In genomic region chr8:12651246-12651645, GRCm38 (mm10) we compare ENCODE assay signal across 24 mouse cellular contexts. TPM values are rescaled to one million over a fixed set of nuclear protein-coding genes. Genes with fewer than 3 reads are reported as not detected.
DNase-seq lines count a peak whose midpoint lies in the region; ATAC-seq and TF ChIP-seq lines count a peak whose summit lies in the region.
"Had no signal": no experiment of that assay in that cellular context is flagged by ENCODE, and none has a peak within 500 bp of the region (broad histone marks: within the 10 kb centered on the region; RNA-seq: fewer than 3 reads in every experiment).

No protein-coding gene starts in this region.

- no peak for ATAC-seq in liver, embryonic 12.5 days
- no peak for ATAC-seq in midbrain, postnatal 0 days (ENCODE audit: low FRiP score)
- no peak for ATAC-seq in midbrain, embryonic 11.5 days (ENCODE audit: low FRiP score)
- ATAC-seq: forebrain, embryonic 13.5 days; hindbrain, embryonic 16.5 days; midbrain, embryonic 16.5 days had no signal

- H3K79me2 ChIP-seq in liver, adult 2 months (ENCODE audit: control insufficient read depth, insufficient read depth, low read length) = no peaks in the 10 kb centered on the region

- H3K4me1 ChIP-seq in kidney, adult 2 months (ENCODE audit: control insufficient read depth, insufficient read depth, low read length) = peaks cover 4% of the 10 kb centered on the region; the same call in 1 of the 2 replicates
- no peaks in the 10 kb centered on the region for H3K4me1 ChIP-seq in liver, adult 2 months (ENCODE audit: control insufficient read depth, insufficient read depth, low read length)
- peaks cover 4% of the 10 kb centered on the region; the same call in 1 of the 2 replicates for H3K4me1 ChIP-seq in liver, embryonic 12.5 days
- no peaks in the 10 kb centered on the region for H3K4me1 ChIP-seq in midbrain, postnatal 0 days (ENCODE audit: insufficient read depth, low read length)
- no peaks in the 10 kb centered on the region for H3K4me1 ChIP-seq in midbrain, embryonic 11.5 days (ENCODE audit: control insufficient read depth, insufficient read depth, low read length)
- H3K4me1 ChIP-seq: forebrain, embryonic 13.5 days; neural tube, embryonic 15.5 days had no signal

- H3K4me2 ChIP-seq in liver, embryonic 12.5 days = no peak overlapping the region
- H3K4me2 ChIP-seq in midbrain, postnatal 0 days (ENCODE audit: low read depth, low read length, poor library complexity, severe bottlenecking) = no peak overlapping the region
- no peak overlapping the region for H3K4me2 ChIP-seq in midbrain, embryonic 11.5 days
- H3K4me2 ChIP-seq: forebrain, embryonic 13.5 days; liver, embryonic 15.5 days; neural tube, embryonic 15.5 days had no signal

- no peaks in the 10 kb centered on the region for H3K27me3 ChIP-seq in kidney, adult 2 months (replicated peaks; ENCODE audit: control insufficient read depth, insufficient read depth, low read length)
- H3K27me3 ChIP-seq in liver, adult 2 months (ENCODE audit: control insufficient read depth, insufficient read depth, low read length) = no peaks in the 10 kb centered on the region
- H3K27me3 ChIP-seq in liver, embryonic 12.5 days (replicated peaks) = no peaks in the 10 kb centered on the region
- H3K27me3 ChIP-seq in midbrain, postnatal 0 days (ENCODE audit: insufficient read depth, low read length) = no peaks in the 10 kb centered on the region
- H3K27me3 ChIP-seq in midbrain, embryonic 11.5 days (ENCODE audit: control insufficient read depth, insufficient read depth, low read length) = no peaks in the 10 kb centered on the region
- H3K27me3 ChIP-seq: forebrain, embryonic 13.5 days; liver, embryonic 15.5 days; neural tube, embryonic 15.5 days had no signal

- peaks cover 5% of the 10 kb centered on the region; the same call in 1 of the 2 replicates for H3K36me3 ChIP-seq in kidney, adult 2 months (ENCODE audit: control insufficient read depth, insufficient read depth, low read length)
- H3K36me3 ChIP-seq in liver, adult 2 months (ENCODE audit: control insufficient read depth, insufficient read depth, low read length) = peaks cover 35% of the 10 kb centered on the region
- H3K36me3 ChIP-seq in liver, embryonic 12.5 days = peaks cover 99% of the 10 kb centered on the region
- peaks cover 67% of the 10 kb centered on the region for H3K36me3 ChIP-seq in midbrain, postnatal 0 days (ENCODE audit: insufficient read depth, low read length)
- peaks cover 23% of the 10 kb centered on the region for H3K36me3 ChIP-seq in midbrain, embryonic 11.5 days (ENCODE audit: control insufficient read depth, insufficient read depth, low read length)

- no peak overlapping the region for H3K4me3 ChIP-seq in gastrocnemius, adult 2 months
- no peak overlapping the region for H3K4me3 ChIP-seq in kidney, adult 2 months (ENCODE audit: insufficient read depth, low read depth, low read length)
- no peak overlapping the region for H3K4me3 ChIP-seq in liver, adult 2 months (ENCODE audit: insufficient read depth, low read depth, low read length)
- no peak overlapping the region for H3K4me3 ChIP-seq in liver, embryonic 12.5 days
- H3K4me3 ChIP-seq in midbrain, postnatal 0 days (ENCODE audit: low read depth, low read length) = no peak overlapping the region
- H3K4me3 ChIP-seq in midbrain, embryonic 11.5 days (ENCODE audit: low read depth, low read length) = no peak overlapping the region
- H3K4me3 ChIP-seq: forebrain, embryonic 13.5 days; liver, embryonic 15.5 days; neural tube, embryonic 15.5 days had no signal

- H3K27ac ChIP-seq in gastrocnemius, adult 2 months = no peak overlapping the region
- no peak overlapping the region for H3K27ac ChIP-seq in kidney, adult 2 months (ENCODE audit: insufficient read depth, low read depth, low read length)
- no peak overlapping the region for H3K27ac ChIP-seq in liver, adult 2 months (replicated peaks; ENCODE audit: insufficient read depth, low read depth, low read length)
- no peak overlapping the region for H3K27ac ChIP-seq in liver, embryonic 12.5 days
- no peak overlapping the region for H3K27ac ChIP-seq in midbrain, postnatal 0 days (ENCODE audit: low read depth, low read length)
- H3K27ac ChIP-seq in midbrain, embryonic 11.5 days (ENCODE audit: low read depth, low read length) = no peak overlapping the region
- H3K27ac ChIP-seq: forebrain, embryonic 13.5 days; liver, embryonic 15.5 days; neural tube, embryonic 15.5 days had no signal

- TF ChIP-seq POLR2A in kidney, adult 2 months (IDR thresholded peaks at IDR 0.05; ENCODE audit: low read depth, low read length) = no peak
- TF ChIP-seq POLR2A in liver, adult 2 months (IDR thresholded peaks at IDR 0.05; ENCODE audit: extremely low read depth, insufficient read depth, low read length) = no peak

- TF ChIP-seq CTCF in gastrocnemius, adult 2 months (IDR thresholded peaks at IDR 0.05) = peak; percentile 39
- TF ChIP-seq CTCF in kidney, adult 2 months (conservative IDR thresholded peaks at IDR 0.05; ENCODE audit: insufficient read depth, insufficient read length, low read depth, low read length) = peak; percentile 40; the same call in 1 of the 2 replicates
- peak; percentile 25; the same call in 1 of the 2 replicates for TF ChIP-seq CTCF in liver, adult 2 months (IDR thresholded peaks at IDR 0.05; ENCODE audit: low read depth, low read length)
- TF ChIP-seq CTCF in midbrain, postnatal 0 days (IDR thresholded peaks at IDR 0.05) = peak; percentile 42; the same call in 1 of the 2 replicates

- WGBS in kidney, adult 2 months = 68% methylated on average over 4 of the region's 4 CpGs
- 93% methylated on average over 4 of the region's 4 CpGs for WGBS in liver, adult 2 months
- WGBS in liver, embryonic 12.5 days (ENCODE audit: insufficient replicate concordance) = 83% methylated on average over 4 of the region's 4 CpGs
- WGBS in midbrain, postnatal 0 days = 88% methylated on average over 4 of the region's 4 CpGs
- WGBS in midbrain, embryonic 11.5 days = 86% methylated on average over 4 of the region's 4 CpGs

- no peak for DNase-seq in gastrocnemius, adult 2 months
- DNase-seq in gastrocnemius, postnatal 4 days (ENCODE audit: low spot score in 2 of 2) = no peak
- no peak for DNase-seq in kidney, adult 2 months
- DNase-seq in kidney, postnatal 14 days = no peak
- DNase-seq in liver, adult 2 months (ENCODE audit: extremely low read depth, low read depth, low spot score) = no peak
- no peak for DNase-seq in midbrain, postnatal 0 days (ENCODE audit: low spot score)
- no peak for DNase-seq in midbrain, embryonic 11.5 days (ENCODE audit: low spot score, missing footprints)
- DNase-seq: adrenal gland, postnatal 14 days; cerebellum, adult 8-10 months; cerebellum, postnatal 36 days; gastrocnemius, postnatal 10 days; heart, adult 11 months; kidney, adult 11 months; left cerebral cortex, postnatal 4 days; lung, postnatal 4 days; right cerebral cortex, adult 18-20 months; right cerebral cortex, postnatal 4 days; thymus, postnatal 25 days had no signal

- H3K9ac ChIP-seq in liver, adult 2 months (ENCODE audit: low read depth, low read length) = no peak overlapping the region
- H3K9ac ChIP-seq in liver, embryonic 12.5 days = no peak overlapping the region
- no peak overlapping the region for H3K9ac ChIP-seq in midbrain, postnatal 0 days (replicated peaks; ENCODE audit: low read length, poor library complexity, severe bottlenecking)
- H3K9ac ChIP-seq in midbrain, embryonic 11.5 days (ENCODE audit: low read length) = no peak overlapping the region
- H3K9ac ChIP-seq: forebrain, embryonic 13.5 days; liver, embryonic 15.5 days; neural tube, embryonic 15.5 days had no signal

- intact Hi-C loops in gastrocnemius, adult 2 months (cut with DNase I) = no loop called here

- no peaks in the 10 kb centered on the region for H3K9me3 ChIP-seq in liver, embryonic 12.5 days (replicated peaks)
- H3K9me3 ChIP-seq in midbrain, postnatal 0 days (ENCODE audit: low read length) = no peaks in the 10 kb centered on the region
- H3K9me3 ChIP-seq in midbrain, embryonic 11.5 days (ENCODE audit: control insufficient read depth, low read length) = no peaks in the 10 kb centered on the region
- H3K9me3 ChIP-seq: forebrain, embryonic 13.5 days; liver, embryonic 15.5 days; neural tube, embryonic 15.5 days had no signal

RNA-seq across cellular contexts. Expression of gene Tubgcp3, which starts 20.8 kb away (rescaled TPM):
- total RNA-seq in gastrocnemius, adult 2 months (2021) = 1 to 10 TPM; 8.6 to 8.9 TPM
- 10 to 100 TPM; 22.3 to 22.7 TPM for total RNA-seq in gastrocnemius, postnatal 4 days (2021)
- 28.4 and 36.4 TPM in 2 replicates for polyA plus RNA-seq in kidney, adult 2 months (2012; rRNA removed)
- 12.8 and 19.1 TPM in 2 replicates for total RNA-seq in liver, adult 2 months (2014; rRNA removed)
- 14.4 and 21.9 TPM in 2 replicates for polyA plus RNA-seq in liver, adult 2 months (2012; rRNA removed)
- 38.7 TPM in 2 replicates for polyA plus RNA-seq in liver, embryonic 12.5 days (2016; fragmentation: Nextera tagmentation; extraction: Ambion mirVana)
- total RNA-seq in midbrain, postnatal 0 days (2014; rRNA removed) = 36.1 and 41.7 TPM in 2 replicates
- polyA plus RNA-seq in midbrain, postnatal 0 days (2015; fragmentation: Nextera tagmentation; extraction: Ambion mirVana) = 26.0 and 26.8 TPM in 2 replicates
- polyA plus RNA-seq in midbrain, embryonic 11.5 days (2014; fragmentation: Nextera tagmentation; extraction: Ambion mirVana) = 61.2 and 63.1 TPM in 2 replicates
